Mouse (Mus musculus) cerebellum, adult (tissue): ENCODE results near the gene Arpc4.
A peak's percentile ranks its signal among the peaks of the same experiment; 100 is the strongest.
"Not testable (repeated sequence)": the region's sequence is repeated elsewhere in the genome, so short reads cannot be mapped to it uniquely, and the experiment has no call there.

Source experiments
- ATAC-seq: cut with Nextera tagmentation; 2 replicates; pipeline ENCODE4 v1.9.2; 2017; ENCODE audit warnings: mild to moderate bottlenecking, moderate library complexity, mixed read lengths; ENCODE audit not compliant: insufficient number of reproducible peaks, low FRiP score, low TSS enrichment

Arpc4 gene

GRCm38 (mm10) chr6:113377496-113378385 is at the start of gene Arpc4, which contains the start of gene Tada3:
Gene Arpc4, plus strand, starts transcription at chr6:113378115.
Gene Tada3, minus strand, starts transcription at chr6:113377883.
- ATAC-seq: peak; percentile 93

DNA sequence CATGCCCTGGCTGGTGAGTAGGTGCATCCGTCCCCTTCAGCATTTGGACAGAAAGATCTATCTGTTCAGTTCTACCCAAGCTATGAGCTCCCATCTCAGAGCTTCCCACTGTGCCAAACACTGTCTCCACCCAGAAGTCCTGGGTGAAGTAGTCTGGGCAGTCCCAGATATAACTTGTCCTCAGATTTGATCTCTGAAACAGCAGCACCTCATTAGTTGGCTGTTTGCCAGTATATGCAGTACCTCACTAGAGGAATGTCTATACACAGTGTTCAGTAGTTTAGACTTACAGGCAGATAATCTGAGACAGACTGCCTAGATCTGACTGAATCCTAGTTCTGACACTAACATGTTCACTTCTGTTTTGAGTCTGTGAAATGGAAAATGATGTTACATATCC is 48.5 kb upstream of the Arpc4 start:
- no peak for ATAC-seq

DNA sequence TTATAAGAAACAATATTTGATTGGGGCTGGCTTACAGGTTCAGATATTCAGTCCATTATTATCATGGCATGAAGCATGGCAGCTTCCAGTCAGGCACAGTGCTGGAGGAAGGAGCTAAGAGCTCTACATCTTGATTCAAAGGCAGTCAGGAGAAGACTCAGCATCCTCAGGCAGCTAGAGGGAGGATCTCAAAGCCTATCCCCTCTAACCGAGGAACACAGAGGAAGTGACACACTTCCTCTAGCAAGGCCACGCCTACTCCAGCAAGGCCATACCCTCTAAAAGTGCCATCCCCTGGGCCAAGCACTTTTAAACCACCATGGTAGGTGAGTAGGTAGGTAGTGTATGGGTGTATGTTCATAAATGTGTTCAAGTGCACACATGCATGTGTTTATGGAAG is 47.4 kb upstream of the Arpc4 start:
- ATAC-seq: no peak

DNA sequence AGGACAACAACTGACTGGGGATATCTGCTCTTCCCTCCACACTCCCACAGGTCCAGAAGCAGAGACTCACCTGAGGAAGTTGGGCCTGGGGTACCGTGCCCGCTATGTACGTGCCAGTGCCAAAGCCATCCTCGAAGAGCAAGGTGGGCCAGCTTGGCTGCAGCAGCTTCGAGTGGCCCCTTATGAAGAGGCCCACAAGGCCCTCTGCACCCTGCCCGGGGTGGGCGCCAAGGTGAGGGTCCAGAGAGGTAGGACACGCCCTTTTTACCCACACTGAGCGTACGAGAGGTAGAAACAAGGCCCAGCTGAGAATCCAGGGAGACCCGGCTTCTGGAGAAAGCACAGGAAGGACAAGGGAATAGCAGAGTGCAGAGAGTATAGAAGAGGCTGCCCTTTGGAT is 46.2 kb upstream of the Arpc4 start:
- no peak for ATAC-seq

GRCm38 (mm10) chr6:113332734-113333133 is 45.2 kb upstream of the Arpc4 start:
- ATAC-seq: not testable (repeated sequence)

DNA sequence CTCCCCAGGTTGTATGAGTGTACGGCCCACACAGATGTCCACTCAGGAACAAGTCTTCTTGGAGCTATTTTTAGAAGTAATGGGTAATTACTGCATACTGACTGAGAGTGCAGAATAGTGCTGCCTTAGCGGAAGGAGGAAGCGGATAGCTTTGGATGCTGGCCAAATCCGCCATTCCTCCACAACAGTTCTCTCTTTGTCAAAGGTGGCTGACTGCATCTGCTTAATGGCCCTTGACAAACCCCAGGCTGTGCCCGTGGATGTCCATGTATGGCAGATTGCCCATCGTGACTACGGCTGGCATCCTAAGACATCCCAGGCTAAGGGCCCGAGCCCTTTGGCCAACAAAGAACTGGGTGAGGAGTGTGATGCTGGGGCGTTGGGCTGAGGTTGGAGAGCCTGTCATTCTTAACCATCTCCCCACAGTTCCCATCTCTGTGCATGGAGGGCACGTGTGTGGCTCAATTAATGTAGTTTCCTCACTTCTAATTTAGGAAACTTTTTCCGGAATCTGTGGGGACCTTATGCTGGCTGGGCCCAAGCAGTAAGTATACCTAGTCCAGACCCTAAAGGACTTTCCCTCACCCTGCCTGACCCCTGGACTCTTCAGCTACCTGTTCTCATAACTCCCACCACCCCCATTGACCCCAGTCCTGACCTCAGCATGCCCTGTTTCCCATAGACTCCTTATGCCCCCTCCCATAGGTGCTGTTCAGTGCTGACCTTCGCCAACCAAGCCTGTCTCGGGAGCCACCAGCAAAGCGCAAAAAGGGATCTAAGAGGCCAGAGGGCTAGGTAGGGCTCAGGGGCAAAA is 44.6 kb upstream of the Arpc4 start:
- 0 out of 2 replicates have a peak, but pooled peaks have one; percentile 41 for ATAC-seq

DNA sequence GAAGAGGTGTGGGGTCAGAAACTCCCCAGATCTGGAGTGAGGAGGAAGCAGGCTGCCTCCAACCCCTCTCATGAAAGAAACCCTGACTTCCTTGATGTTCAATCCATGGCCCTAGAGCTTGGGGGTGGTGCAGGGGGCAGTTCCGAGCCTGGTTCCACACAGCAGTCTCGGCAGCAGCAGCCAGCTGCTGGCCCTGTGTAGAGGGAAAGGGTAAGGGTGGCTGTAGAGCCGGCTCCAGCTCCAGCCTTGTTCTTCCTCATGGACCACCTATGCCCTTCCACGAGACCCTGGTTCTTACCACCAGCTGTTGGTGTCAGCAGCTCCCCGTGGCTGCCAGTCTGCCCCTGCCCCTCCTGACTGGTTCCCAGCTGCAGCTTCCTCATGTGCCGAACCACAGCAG is 43.7 kb upstream of the Arpc4 start:
- ATAC-seq: no peak

GRCm38 (mm10) chr6:113336852-113337620 is 40.9 kb upstream of the Arpc4 start:
- no peak for ATAC-seq

DNA sequence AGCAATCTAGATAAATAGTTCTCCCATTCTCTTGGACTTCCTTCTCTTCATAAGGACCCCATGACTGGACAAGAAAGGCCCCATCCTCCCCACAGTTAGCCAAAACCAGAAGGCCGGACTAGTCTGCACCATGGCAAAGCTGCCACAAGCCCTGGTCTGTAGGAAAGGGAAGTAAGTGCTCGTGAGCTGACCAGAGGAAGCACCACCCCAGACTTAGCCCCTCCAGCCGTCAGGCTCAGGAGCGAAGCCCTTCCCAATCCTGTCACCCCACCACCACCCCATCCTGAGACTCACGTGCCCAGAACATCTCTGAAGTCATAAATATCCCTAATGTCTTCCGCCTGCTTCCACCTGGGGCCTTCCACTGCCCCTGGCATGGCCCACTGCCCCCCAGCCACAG is 36.3 kb upstream of the Arpc4 start:
- no peak for ATAC-seq

DNA sequence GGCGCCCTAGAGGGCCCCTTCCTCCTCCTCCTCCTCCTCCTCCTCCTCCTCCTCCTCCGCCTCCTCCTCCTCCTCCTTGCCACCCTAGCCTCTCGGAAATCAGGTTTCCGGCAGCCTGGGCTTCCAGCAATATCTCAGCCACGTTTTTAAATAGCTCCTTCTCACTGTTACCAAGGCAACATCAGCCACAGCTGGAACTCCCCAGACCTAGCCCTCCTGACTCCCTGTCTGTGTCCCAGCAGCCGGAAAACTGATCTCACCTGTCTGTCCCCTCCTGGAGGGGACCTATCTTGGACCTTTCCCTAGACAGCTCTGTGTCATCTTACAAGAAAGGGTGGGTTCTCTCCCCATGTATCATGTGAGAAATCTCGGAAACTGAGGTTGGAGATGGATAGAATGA is 35.6 kb upstream of the Arpc4 start:
- ATAC-seq: no peak

GRCm38 (mm10) chr6:113343177-113344092 is 34.5 kb upstream of the Arpc4 start, which contains the start of gene Camk1:
Gene Camk1, minus strand, starts transcription at chr6:113343984.
- ATAC-seq: peak; percentile 93

DNA sequence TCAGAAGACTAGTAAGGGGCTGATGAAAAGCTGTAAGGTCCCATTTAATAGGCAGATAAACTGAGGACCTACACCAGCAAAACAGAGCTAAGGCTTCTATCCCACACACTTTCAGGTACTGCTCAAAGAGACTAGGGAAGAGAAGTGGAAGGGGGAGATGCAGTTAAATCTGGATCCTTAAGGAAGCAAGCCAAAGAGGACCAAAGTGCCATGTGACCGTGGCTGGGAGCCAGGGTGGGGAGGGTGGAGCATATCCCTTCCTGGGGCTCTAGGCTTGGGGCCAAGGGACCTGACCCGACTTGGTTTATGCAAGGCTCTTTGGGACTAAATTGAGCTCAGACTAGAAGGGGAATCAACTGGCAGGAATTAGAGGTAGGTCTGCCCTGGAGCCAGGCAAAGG is 33.6 kb upstream of the Arpc4 start:
- no peak for ATAC-seq

GRCm38 (mm10) chr6:113346897-113347296 is 31.0 kb upstream of the Arpc4 start:
- ATAC-seq: no peak

GRCm38 (mm10) chr6:113350538-113350937 is 27.4 kb upstream of the Arpc4 start:
- no peak for ATAC-seq

- no peak for ATAC-seq
These were observed 26.8 kb upstream of the Arpc4 start for GRCm38 (mm10) chr6:113351161-113351560.

DNA sequence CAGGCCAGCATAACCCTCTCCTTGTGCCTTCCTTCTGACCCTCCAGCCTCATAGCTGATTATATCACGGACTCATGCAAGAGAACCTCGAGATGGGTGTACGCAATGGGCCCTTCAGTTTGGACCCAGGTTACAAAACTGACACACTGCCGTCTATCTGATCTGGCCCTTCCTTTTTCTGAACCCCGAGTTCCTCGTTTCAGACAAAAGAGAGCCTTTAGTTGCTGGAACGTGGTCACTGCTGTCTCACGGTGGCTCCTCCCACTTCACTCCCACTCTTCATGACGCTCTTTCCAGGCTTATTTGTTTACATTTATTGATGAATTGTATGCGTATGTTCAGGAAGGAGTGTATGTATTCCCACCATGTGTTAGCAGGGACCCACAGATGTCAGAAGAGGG is 26.3 kb upstream of the Arpc4 start:
- ATAC-seq: no peak

DNA sequence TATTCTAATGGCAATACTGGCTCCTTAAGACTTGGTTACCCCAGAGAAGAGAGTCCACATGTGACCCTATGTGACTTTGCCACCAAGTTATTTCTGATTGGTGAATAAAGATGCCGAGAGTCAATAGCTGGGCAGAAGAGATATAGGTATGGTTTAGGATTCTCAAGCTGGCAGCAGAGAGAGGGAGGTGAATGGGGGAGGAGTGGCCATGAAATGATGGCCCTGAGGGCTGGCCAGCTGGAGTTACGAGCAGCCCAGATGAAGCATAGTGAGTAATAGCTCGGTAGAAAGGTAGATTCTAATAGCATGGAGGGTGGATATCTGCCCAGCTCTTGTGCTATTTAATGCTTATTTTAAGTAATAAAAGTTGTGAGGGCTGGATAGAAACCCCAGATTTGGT is 25.1 kb upstream of the Arpc4 start:
- no peak for ATAC-seq

- ATAC-seq: no peak
These were observed 24.2 kb upstream of the Arpc4 start for GRCm38 (mm10) chr6:113353696-113354095.

DNA sequence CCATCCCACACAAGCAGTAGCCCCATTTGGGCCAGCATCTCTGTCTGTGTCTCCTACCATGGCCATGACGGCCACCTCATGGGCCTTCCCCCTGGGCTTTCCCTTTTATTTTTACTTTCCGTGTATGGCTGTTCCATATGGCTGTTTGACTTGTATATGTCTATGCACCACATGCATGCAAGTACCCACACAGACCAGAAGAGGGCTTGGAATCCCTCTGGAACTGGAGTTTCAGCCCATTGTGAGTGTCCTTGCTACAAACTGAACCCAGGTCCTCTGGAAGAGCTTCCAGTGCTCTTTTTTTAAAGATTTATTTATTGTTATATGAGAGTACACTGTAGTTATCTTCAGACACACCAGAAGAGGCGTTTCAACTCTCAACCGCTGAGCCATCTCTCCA is 16.4 kb upstream of the Arpc4 start:
- no peak for ATAC-seq
